Mouse (Mus musculus) spleen, adult 2 months (tissue): ENCODE measurements around the gene Id4.

Source experiments
- CTCF ChIP-seq: fragments of 200-500 bp; IDR thresholded peaks from 2 replicates; pipeline ENCODE4 v1.5.1; 2011; ENCODE audit warnings: mild to moderate bottlenecking, inconsistent platforms; ENCODE audit not compliant: insufficient read depth, insufficient read length, insufficient replicate concordance; ENCODE audit errors: extremely low read depth
- POLR2A ChIP-seq: fragments of 200-500 bp; IDR thresholded peaks from 2 replicates; pipeline ENCODE4 v1.6.1; 2011; ENCODE audit warnings: low read depth, low read length, inconsistent platforms

GRCm38 (mm10) chr13:48314500-48314899 is 53.5 kb downstream of the Id4 start:
- TF ChIP-seq POLR2A, result no peak
- TF ChIP-seq CTCF, result no peak
